Mouse (Mus musculus) MEL (cell line): Measurements from ENCODE around the gene Morn3. TPM values are rescaled to one million over a fixed set of nuclear protein-coding genes. Genes with fewer than 3 reads are reported as not detected.

Experiments
- DNase-seq: peaks from one replicate; pipeline ENCODE4 v3.0.0; 2011; ENCODE audit warnings: low read depth, low spot score
- H3K27ac ChIP-seq: 2 replicates; pipeline ENCODE4 v1.5.1; 2012; ENCODE audit warnings: low read depth, mild to moderate bottlenecking, control low read depth, low read length, moderate library complexity; ENCODE audit not compliant: control insufficient read depth
- H3K27me3 ChIP-seq, 2 experiments: fragments of 150-350 bp in 1 of 2; sonication (generic) in 1 of 2; 2 replicates each; pipeline ENCODE4 v1.6.1; 2012; ENCODE audit warnings: low read length in 2 of 2, mild to moderate bottlenecking in 2 of 2, improper control_type of control experiment in 1 of 2, moderate library complexity in 1 of 2; ENCODE audit not compliant: insufficient read depth in 2 of 2, control insufficient read depth in 1 of 2
- H3K36me3 ChIP-seq, 2 experiments: 2 replicates each; pipeline ENCODE4 v1.6.1; 2012 to 2014; ENCODE audit warnings: low read length in 2 of 2, improper control_type of control experiment in 1 of 2, inconsistent platforms in 1 of 2, mild to moderate bottlenecking in 1 of 2; ENCODE audit not compliant: insufficient read depth in 2 of 2, control insufficient read depth in 1 of 2
- H3K4me1 ChIP-seq, 2 experiments: fragments of 150-350 bp in 1 of 2; sonication (generic) in 1 of 2; 2 replicates each; pipeline ENCODE4 v1.6.1; 2012; ENCODE audit warnings: low read length in 2 of 2, improper control_type of control experiment in 1 of 2, mild to moderate bottlenecking in 1 of 2; ENCODE audit not compliant: insufficient read depth in 2 of 2, control insufficient read depth in 1 of 2
- H3K4me3 ChIP-seq, 2 experiments: fragments of 150-350 bp in 1 of 2; sonication (generic) in 1 of 2; 2 replicates each; pipeline ENCODE4 v1.5.1; 2012; ENCODE audit warnings: low read depth in 2 of 2, low read length in 2 of 2, mild to moderate bottlenecking in 2 of 2, moderate library complexity in 2 of 2, control low read depth in 1 of 2, improper control_type of control experiment in 1 of 2; ENCODE audit not compliant: control insufficient read depth in 1 of 2, insufficient read depth in 1 of 2
- H3K79me2 ChIP-seq: 2 replicates; pipeline ENCODE4 v1.6.1; 2012; ENCODE audit warnings: mild to moderate bottlenecking, low read length, moderate library complexity; ENCODE audit not compliant: control insufficient read depth, poor library complexity, insufficient read depth
- H3K9ac ChIP-seq: 2 replicates; pipeline ENCODE4 v1.6.1; 2012; ENCODE audit warnings: low read depth, mild to moderate bottlenecking, control low read depth, low read length, moderate library complexity; ENCODE audit not compliant: control insufficient read depth, poor library complexity, severe bottlenecking
- H3K9me3 ChIP-seq: fragments of 150-350 bp; sonication (generic); replicated peaks from 2 replicates; pipeline ENCODE4 v1.6.1; 2012; ENCODE audit warnings: mild to moderate bottlenecking, low read length, improper control_type of control experiment, moderate library complexity; ENCODE audit not compliant: insufficient read depth
- BHLHE40 ChIP-seq: IDR thresholded peaks from 2 replicates; pipeline ENCODE4 v1.6.1; 2012; ENCODE audit warnings: low read depth, mild to moderate bottlenecking, inconsistent platforms, low read length, improper control_type of control experiment, borderline replicate concordance
- CHD1 ChIP-seq: IDR thresholded peaks from 2 replicates; pipeline ENCODE4 v1.6.1; 2012; ENCODE audit warnings: low read depth, mild to moderate bottlenecking, inconsistent platforms, low read length, improper control_type of control experiment
- E2F4 ChIP-seq: IDR thresholded peaks from 2 replicates; pipeline ENCODE4 v1.6.1; 2011; ENCODE audit warnings: low read depth, low read length, improper control_type of control experiment, borderline replicate concordance
- ELF1 ChIP-seq: IDR thresholded peaks from 2 replicates; pipeline ENCODE4 v1.6.1; 2014; ENCODE audit warnings: low read depth, mild to moderate bottlenecking, inconsistent platforms, low read length, improper control_type of control experiment, moderate library complexity
- EP300 ChIP-seq, 2 experiments: IDR thresholded peaks; 2 replicates each; pipeline ENCODE4 v1.6.1; 2011; ENCODE audit warnings: improper control_type of control experiment in 2 of 2, low read length in 2 of 2, low read depth in 1 of 2, mild to moderate bottlenecking in 1 of 2
- ETS1 ChIP-seq: IDR thresholded peaks from 2 replicates; pipeline ENCODE4 v1.6.1; 2012; ENCODE audit warnings: low read depth, mild to moderate bottlenecking, inconsistent platforms, low read length, improper control_type of control experiment, moderate library complexity
- GATA1 ChIP-seq: IDR thresholded peaks from 2 replicates; pipeline ENCODE4 v1.6.1; 2011; ENCODE audit warnings: low read depth, low read length, improper control_type of control experiment
- HCFC1 ChIP-seq: IDR thresholded peaks from 2 replicates; pipeline ENCODE4 v1.6.1; 2012; ENCODE audit warnings: low read depth, mild to moderate bottlenecking, inconsistent platforms, low read length, improper control_type of control experiment, moderate library complexity
- JUND ChIP-seq: IDR thresholded peaks from 2 replicates; pipeline ENCODE4 v1.6.1; 2011; ENCODE audit warnings: low read depth, mild to moderate bottlenecking, improper control_type of control experiment, low read length
- MAFK ChIP-seq: IDR thresholded peaks from 2 replicates; pipeline ENCODE4 v1.6.1; 2011; ENCODE audit warnings: low read depth, mild to moderate bottlenecking, low read length, improper control_type of control experiment, borderline replicate concordance
- MAX ChIP-seq: IDR thresholded peaks from 2 replicates; pipeline ENCODE4 v1.6.1; 2011; ENCODE audit warnings: low read length, improper control_type of control experiment
- MAZ ChIP-seq: IDR thresholded peaks from 2 replicates; pipeline ENCODE4 v1.6.1; 2012; ENCODE audit warnings: low read depth, mild to moderate bottlenecking, inconsistent platforms, low read length, improper control_type of control experiment
- MEF2A ChIP-seq: IDR thresholded peaks from 2 replicates; pipeline ENCODE4 v1.6.1; 2014; ENCODE audit warnings: low read depth, mild to moderate bottlenecking, inconsistent platforms, low read length, improper control_type of control experiment; ENCODE audit not compliant: poor library complexity, insufficient replicate concordance, severe bottlenecking; ENCODE audit errors: extremely low read depth
- MXI1 ChIP-seq: IDR thresholded peaks from 2 replicates; pipeline ENCODE4 v1.6.1; 2011; ENCODE audit warnings: mild to moderate bottlenecking, low read depth, low read length, improper control_type of control experiment
- MYC ChIP-seq: IDR thresholded peaks from 2 replicates; pipeline ENCODE4 v1.6.1; 2011; ENCODE audit warnings: low read depth, mild to moderate bottlenecking, low read length, improper control_type of control experiment, moderate library complexity
- NELFE ChIP-seq: IDR thresholded peaks from 2 replicates; pipeline ENCODE4 v1.6.1; 2011; ENCODE audit warnings: low read depth, low read length, improper control_type of control experiment
- NRF1 ChIP-seq: IDR thresholded peaks from 2 replicates; pipeline ENCODE4 v1.6.1; 2014; ENCODE audit warnings: low read depth, mild to moderate bottlenecking, inconsistent platforms, low read length, improper control_type of control experiment, moderate library complexity; ENCODE audit not compliant: poor library complexity, insufficient read depth, severe bottlenecking
- POLR2A ChIP-seq, 2 experiments: IDR thresholded peaks; 2 replicates each; pipeline ENCODE4 v1.6.1; 2011 to 2012; ENCODE audit warnings: low read length in 2 of 2, mild to moderate bottlenecking in 2 of 2, control low read depth in 1 of 2, improper control_type of control experiment in 1 of 2, low read depth in 1 of 2, moderate library complexity in 1 of 2; ENCODE audit not compliant: control insufficient read depth in 1 of 2, insufficient read depth in 1 of 2, poor library complexity in 1 of 2
- POLR2AphosphoS2 ChIP-seq: IDR thresholded peaks from 2 replicates; pipeline ENCODE4 v1.6.1; 2011; ENCODE audit warnings: low read length, improper control_type of control experiment
- POLR2AphosphoS5 ChIP-seq: IDR thresholded peaks from 2 replicates; pipeline ENCODE4 v1.6.1; 2012; ENCODE audit warnings: low read depth, borderline replicate concordance, mild to moderate bottlenecking, inconsistent platforms, low read length, moderate library complexity, mixed read lengths
- RAD21 ChIP-seq: IDR thresholded peaks from 2 replicates; pipeline ENCODE4 v1.6.1; 2011; ENCODE audit warnings: mild to moderate bottlenecking, low read depth, low read length, improper control_type of control experiment
- SIN3A ChIP-seq: IDR thresholded peaks from 2 replicates; pipeline ENCODE4 v1.6.1; 2012; ENCODE audit warnings: low read length, improper control_type of control experiment, inconsistent platforms
- SMC3 ChIP-seq: IDR thresholded peaks from 2 replicates; pipeline ENCODE4 v1.6.1; 2011; ENCODE audit warnings: low read depth, low read length, improper control_type of control experiment
- TBP ChIP-seq: IDR thresholded peaks from 2 replicates; pipeline ENCODE4 v1.8.0; 2011; ENCODE audit warnings: low read depth, low read length, improper control_type of control experiment
- TCF12 ChIP-seq: IDR thresholded peaks from 2 replicates; pipeline ENCODE4 v1.6.1; 2014; ENCODE audit warnings: low read depth, mild to moderate bottlenecking, inconsistent platforms, low read length, improper control_type of control experiment, moderate library complexity
- USF1 ChIP-seq: IDR thresholded peaks from 2 replicates; pipeline ENCODE4 v1.6.1; 2014; ENCODE audit warnings: low read depth, mild to moderate bottlenecking, inconsistent platforms, low read length, improper control_type of control experiment, moderate library complexity
- USF2 ChIP-seq, 2 experiments: IDR thresholded peaks; 2 replicates each; pipeline ENCODE4 v1.6.1; 2011 to 2012; ENCODE audit warnings: improper control_type of control experiment in 2 of 2, low read length in 2 of 2, borderline replicate concordance in 1 of 2, inconsistent platforms in 1 of 2, low read depth in 1 of 2, mild to moderate bottlenecking in 1 of 2; ENCODE audit not compliant: insufficient read depth in 1 of 2
- ZKSCAN1 ChIP-seq: IDR thresholded peaks from 2 replicates; pipeline ENCODE4 v1.6.1; 2012; ENCODE audit warnings: low read depth, mild to moderate bottlenecking, inconsistent platforms, low read length, improper control_type of control experiment, moderate library complexity
- polyA plus RNA-seq, 2 experiments: library from polyadenylated mRNA; stranded (reverse) in 1 of 2; unstranded in 1 of 2; fragments of >175 nt in 1 of 2; fragments of >200 nt in 1 of 2; gene quantifications; 2 replicates each; pipeline versions ENCODE4 v1.2.1 to v1.2.4; 2012; ENCODE audit warnings: low replicate concordance in 2 of 2, low read depth in 1 of 2; ENCODE audit not compliant: insufficient read length in 2 of 2, insufficient read depth in 1 of 2, missing spikeins in 1 of 2
- total RNA-seq: library from RNA; depleted of rRNA; stranded (reverse); fragments of 300-350 nt; gene quantifications from 2 replicates; pipeline ENCODE4 v1.2.3, GENCODE M21; 2012

Gene Morn3
- total and polyA plus RNA-seq, 3 experiments: not detected

DNA sequence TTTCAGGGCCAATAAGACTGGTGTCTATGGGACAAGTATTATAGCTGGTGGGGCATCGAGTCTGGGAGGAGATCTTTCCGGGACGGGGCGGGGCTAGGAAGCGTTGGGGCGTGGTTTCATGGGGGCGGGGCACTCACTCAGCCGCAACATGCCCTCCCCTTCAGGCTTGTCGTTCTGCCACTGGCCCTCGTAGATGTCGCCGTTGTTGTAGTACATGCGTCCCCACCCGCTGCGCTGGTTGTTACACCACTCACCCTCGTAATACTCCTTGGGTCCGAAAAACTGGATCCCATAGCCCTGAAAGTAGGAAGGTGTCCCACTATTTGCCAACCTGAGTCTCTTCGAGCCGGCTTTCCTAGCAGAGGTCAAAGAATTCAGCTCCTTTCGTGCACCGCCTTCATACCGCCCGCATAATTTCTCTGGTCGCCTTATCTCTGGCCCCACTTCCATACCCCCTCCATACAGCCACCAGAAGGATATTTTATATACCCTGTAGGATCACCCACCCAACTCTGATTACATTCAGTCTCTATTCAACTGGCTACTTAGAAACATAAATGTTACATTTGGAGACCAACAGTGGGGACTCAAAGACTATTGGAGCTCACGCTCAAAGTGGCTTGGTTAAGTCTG, 7.6 kb downstream of the Morn3 start:
- TF ChIP-seq POLR2AphosphoS5: no peak; the same call in 1 of the 2 replicates
- no peak; the same call in 1 of the 2 replicates for TF ChIP-seq TCF12
- TF ChIP-seq NELFE: peak; percentile 57
- no peak for TF ChIP-seq MAX
- peak; percentile 65; the same call in 1 of the 2 replicates for TF ChIP-seq SIN3A
- TF ChIP-seq MXI1: peak; percentile 67; the same call in 1 of the 2 replicates
- no peak for TF ChIP-seq USF2 (IDR thresholded peaks at IDR 0.05; ENCODE audit: borderline replicate concordance in 1 of 2, insufficient read depth in 1 of 2, low read depth in 1 of 2, low read length in 2 of 2)
- TF ChIP-seq BHLHE40: no peak
- 0 out of 2 replicates have a peak, but pooled peaks have one; percentile 36 for TF ChIP-seq MYC
- no peak for TF ChIP-seq MAFK
- peak; percentile 36; the same call in 1 of the 2 replicates for TF ChIP-seq MAZ
- TF ChIP-seq USF1: no peak
- no peak for TF ChIP-seq MEF2A
- peak; percentile 48; the same call in 1 of the 2 replicates for TF ChIP-seq GATA1
- no peak for TF ChIP-seq RAD21
- TF ChIP-seq ETS1: no peak
- peak; percentile 41; the same call in 1 of the 2 replicates for TF ChIP-seq NRF1
- TF ChIP-seq ZKSCAN1: no peak
- peak; percentile 63; the same call in 1 of the 2 replicates for TF ChIP-seq TBP
- TF ChIP-seq POLR2A (IDR thresholded peaks at IDR 0.05; ENCODE audit: control insufficient read depth in 1 of 2, insufficient read depth in 1 of 2, low read depth in 1 of 2, low read length in 2 of 2, poor library complexity in 1 of 2): peak in 1 of 2 experiments; percentile 79; a peak in 2 of 4 replicates
- no peak for TF ChIP-seq ELF1
- TF ChIP-seq POLR2AphosphoS2: peak; percentile 31; the same call in 1 of the 2 replicates
- TF ChIP-seq HCFC1: peak; percentile 47; the same call in 1 of the 2 replicates
- no peak for TF ChIP-seq CHD1
- no peak for TF ChIP-seq SMC3
- TF ChIP-seq E2F4: no peak
- no peak for TF ChIP-seq EP300 (IDR thresholded peaks at IDR 0.05; ENCODE audit: low read depth in 1 of 2, low read length in 2 of 2)
- TF ChIP-seq JUND: no peak
- TF ChIP-seq, all 39 proteins: peak for 11
- Histone ChIP-seq H3K9ac (peak overlapping the region; percentile 56), H3K36me3 (peaks cover 0 to 9% of the 10 kb centered on the region in 2 experiments; a peak in 2 of 4 replicates), H3K9me3 (no peaks in the 10 kb centered on the region), H3K79me2 (no peaks in the 10 kb centered on the region), H3K27ac (peak overlapping the region; percentile 53), H3K4me3 (peak overlapping the region; percentile 52 to 69), H3K4me1 (peaks cover 2 to 23% of the 10 kb centered on the region in 2 experiments; a peak in 3 of 4 replicates), H3K27me3 (no peaks in the 10 kb centered on the region)
- peak; percentile 96 for DNase-seq
